Mouse (Mus musculus) gastrocnemius, postnatal 25 days (tissue): ENCODE results near the gene Srgap1. TPM values are rescaled to one million over a fixed set of nuclear protein-coding genes. Genes with fewer than 3 reads are reported as not detected.

Source experiments
- DNase-seq: peaks from one replicate; pipeline ENCODE4 v3.0.0; 2022
- total RNA-seq, 2 experiments: library from RNA; stranded (reverse); gene quantifications; 1 replicate in 1 of 2; 2 replicates in 1 of 2; pipeline ENCODE4 v1.2.3; 2021

The Srgap1 gene
- total RNA-seq, 2 experiments from 2014 or later = 1.4 to 1.7 TPM

DNA sequence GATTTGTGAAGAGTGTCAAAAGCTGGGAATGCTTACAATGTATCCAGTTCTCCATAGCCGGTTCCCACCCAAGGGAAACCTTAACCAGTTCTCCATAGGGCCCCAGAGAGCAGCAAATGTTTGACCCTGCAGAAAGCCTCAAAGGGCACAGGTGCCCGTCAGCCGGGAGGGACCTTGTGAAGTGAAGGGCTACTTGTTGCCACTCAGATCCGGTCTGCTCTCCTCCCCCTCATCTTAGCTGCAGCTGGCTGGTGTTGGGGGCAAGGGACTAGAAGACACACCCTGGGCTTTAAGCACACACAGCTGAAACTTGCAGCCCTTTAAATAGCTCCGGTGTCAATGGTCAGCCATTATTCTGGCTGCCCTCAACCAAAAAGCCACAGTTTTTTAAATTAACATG lies 30.1 kb downstream of the Srgap1 start:
- DNase-seq = no peak

DNA sequence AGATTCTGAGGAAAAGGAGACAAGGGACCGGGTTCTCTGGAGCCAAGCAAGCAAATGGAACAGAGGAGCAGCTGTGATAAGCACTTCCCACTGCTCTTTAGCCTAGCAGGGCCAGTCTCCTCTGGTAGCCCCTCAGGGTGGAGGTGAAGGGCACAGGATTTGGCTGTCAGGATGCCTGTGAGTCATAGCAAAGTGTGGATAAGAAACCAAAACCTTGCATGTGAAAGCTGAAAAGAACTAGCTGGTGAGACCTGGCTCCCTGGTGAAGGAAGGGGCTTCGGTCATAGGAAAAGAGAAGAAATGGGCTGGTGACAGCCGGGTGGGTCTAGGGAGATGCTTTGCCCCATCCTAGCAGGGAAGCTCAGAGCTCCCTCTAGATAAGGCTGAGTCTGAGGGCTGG lies 30.5 kb downstream of the Srgap1 start:
- no peak for DNase-seq

DNA sequence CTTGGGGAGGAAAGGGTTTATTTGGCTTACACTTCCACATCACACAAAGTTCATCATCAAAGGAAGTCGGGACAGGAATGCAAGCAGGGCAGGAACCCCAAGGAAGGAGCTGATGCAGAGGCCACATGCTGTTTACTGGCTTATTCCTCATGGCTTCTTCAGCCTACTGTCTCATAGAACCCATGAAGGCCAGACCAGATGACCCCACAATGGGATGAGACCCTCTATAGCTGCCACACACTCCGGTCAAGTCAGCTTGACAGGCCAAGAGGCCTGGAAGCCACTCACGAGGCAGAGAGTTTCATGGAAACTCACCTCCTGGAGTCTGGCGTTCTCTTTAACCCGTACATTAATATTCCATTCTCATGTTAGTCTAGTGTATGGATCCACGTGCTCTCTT lies 34.8 kb downstream of the Srgap1 start:
- DNase-seq = no peak

DNA sequence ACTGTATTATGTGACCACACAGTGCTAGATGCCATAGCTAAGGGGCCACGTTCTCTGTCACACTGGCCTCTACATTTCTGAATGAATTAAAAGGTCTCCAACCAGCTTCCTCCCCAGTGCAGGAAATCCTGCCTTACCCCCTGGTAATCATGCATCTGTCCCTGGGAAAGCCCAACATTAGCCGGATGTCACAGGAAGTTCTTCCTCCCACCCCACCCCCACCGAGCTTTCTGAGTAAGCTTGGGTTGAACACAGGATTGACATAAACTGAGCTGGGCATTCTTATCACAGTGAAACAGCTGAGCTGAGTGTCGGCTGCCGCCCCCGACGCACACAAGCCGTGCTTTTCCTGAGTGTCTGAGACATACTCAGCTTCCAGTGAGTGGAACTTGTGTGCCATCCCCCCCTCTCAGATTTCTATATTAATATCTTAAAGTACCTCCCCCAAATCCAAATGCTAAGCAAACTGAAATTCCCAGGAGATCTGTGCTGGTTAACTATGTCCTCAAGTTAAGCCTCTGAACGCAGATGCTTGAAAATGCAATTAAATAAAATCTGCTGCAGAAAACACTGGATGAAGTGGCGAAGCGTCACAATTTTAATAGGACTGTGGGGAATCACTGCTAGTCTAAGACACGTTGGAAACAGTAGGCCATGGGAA lies 38.3 kb downstream of the Srgap1 start:
- DNase-seq = no peak

- no peak for DNase-seq
Observed at GRCm38 (mm10) chr10:122008370-122008730, 38.8 kb downstream of the Srgap1 start.

DNA sequence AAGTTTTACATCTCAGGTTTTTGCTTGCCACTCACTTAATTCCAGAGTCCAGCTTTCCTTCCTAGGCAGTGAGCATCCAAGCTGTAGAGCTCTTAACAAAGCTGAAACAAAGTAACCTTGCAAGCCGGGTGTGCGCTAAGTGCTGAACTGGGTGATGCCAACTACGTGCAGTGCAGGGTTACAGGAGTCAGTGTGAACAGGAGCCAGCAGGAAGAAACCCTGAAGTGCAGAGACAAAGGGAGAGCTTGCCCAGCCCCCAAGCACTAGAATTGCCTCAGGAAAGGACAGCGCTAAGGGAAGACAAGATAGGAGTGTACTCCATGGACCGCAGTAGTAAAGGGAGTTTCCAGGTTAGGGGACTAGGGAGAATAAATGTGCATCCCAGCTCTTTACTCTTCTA lies 40.5 kb downstream of the Srgap1 start:
- no peak for DNase-seq

GRCm38 (mm10) chr10:122006151-122006550 lies 41.0 kb downstream of the Srgap1 start:
- no peak for DNase-seq

DNA sequence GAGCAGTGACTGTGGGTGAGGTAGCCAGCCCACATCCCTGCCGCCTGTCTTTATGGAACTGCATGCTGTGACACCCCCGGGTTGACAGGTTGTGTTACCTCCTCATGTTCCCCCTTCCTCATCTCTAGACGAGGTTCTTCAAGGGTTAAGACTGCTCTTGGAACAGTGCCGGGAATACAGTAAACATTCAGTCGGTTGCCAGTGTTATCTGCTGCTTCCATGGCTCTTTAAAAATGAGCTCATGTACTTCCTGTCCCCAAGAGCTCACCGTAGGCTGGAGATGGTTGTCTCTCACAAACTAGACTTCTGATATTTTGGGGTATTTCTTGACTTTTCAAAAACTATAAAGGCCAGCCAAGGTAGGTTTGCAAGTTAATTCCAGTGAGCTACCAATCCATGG lies 41.6 kb downstream of the Srgap1 start:
- no peak for DNase-seq

- no peak for DNase-seq
Observed at GRCm38 (mm10) chr10:122002930-122003329, 44.2 kb downstream of the Srgap1 start.

DNA sequence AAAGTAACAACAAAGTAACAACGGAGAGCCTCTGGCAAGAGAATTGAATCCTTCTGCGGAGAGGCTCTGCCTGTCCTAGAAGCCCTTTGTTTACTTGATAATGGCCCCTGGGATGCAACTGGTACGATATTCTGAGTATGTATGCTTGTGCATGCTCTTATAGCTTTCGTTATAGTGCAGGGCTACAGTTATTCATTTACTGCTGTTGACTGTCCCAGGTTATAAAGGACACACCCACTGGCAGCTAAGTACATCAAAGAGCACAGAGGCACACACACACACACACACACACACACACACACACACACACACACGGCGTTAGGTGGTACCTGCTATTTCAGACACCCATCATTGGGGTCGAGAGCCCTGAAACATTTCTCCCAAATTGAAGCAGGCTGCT lies 48.3 kb downstream of the Srgap1 start:
- no peak for DNase-seq

GRCm38 (mm10) chr10:121996500-121996899 lies 50.6 kb downstream of the Srgap1 start:
- no peak for DNase-seq

- no peak for DNase-seq
Observed at GRCm38 (mm10) chr10:121995448-121995847, 51.7 kb downstream of the Srgap1 start.

GRCm38 (mm10) chr10:121994660-121995059 lies 52.5 kb downstream of the Srgap1 start:
- no peak for DNase-seq

DNA sequence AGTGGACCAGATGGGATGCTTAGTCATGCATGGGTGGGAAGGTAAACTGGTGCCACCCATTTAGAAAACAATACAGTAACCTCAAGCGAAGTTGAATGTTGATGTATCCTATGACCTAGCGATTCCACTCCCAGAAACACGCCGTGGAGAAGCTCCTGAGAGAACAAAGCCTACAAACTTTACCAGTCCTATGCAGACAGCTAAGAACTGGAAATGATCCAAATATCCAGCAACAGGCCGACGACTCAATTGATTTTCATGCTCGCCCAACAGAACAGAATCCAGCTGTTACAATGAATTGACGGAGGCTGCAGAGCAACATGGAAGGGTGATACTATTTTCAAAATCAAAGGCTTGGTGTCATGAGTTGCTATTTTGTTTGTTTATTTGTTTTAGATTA lies 54.5 kb downstream of the Srgap1 start:
- no peak for DNase-seq

DNA sequence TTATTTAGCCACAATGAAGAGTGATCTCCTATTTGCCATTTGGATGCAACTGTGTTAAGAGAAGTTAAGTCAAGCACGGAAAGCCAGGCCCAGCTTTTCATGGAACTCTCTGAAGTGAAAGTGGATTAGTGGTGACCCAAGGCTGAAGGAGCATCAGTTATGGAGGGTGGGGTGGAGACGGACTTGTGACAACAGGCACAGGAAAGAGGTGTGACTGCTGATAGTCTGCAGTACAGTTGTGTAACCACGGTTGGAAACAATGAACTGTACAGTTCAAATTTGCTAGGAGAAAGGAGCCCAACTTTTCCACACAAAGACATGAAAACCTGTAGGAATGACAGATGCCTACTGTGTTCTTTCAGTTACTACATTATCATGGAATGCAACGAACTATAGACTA lies 60.1 kb downstream of the Srgap1 start:
- DNase-seq = no peak

DNA sequence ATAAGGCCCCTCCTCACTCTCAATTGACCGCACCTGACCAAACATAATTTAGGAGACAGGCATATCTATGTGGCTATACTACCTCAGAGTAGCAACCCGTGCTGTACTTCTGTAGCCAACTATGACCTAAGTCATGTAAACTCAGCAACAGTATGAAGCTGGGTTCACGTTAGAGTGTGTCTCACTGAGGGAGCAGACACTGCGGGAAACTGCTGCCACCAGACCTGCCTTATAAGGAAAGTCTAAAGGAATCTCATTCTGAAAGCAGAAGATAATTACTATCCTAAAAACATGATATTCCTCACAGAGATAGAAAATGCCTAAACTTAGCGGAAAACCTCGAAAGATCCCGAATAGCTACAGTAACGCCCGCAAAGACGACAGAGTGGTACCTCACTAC lies 62.2 kb downstream of the Srgap1 start:
- DNase-seq = no peak

GRCm38 (mm10) chr10:121983993-121984610 lies 63.0 kb downstream of the Srgap1 start:
- DNase-seq = no peak

- DNase-seq = no peak
Observed at GRCm38 (mm10) chr10:121975330-121975729, 71.8 kb downstream of the Srgap1 start.

DNA sequence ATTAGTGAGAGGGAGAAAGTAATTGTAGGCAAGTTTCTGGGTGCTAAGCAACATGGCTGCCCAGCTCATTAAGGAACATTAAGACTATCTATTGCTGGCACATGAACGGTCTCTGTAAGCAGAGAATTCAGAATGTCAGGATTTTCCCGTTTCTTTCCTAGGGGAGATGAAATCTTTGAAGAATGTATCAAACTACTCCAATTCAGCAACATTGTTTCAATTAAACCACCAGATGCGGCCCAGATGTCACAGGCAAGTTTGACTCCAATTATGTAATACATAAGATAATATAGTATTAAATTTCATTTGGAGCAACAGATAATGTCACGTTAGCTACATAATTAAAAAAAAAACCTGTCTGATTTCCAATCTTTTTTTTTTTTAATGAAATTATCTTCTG lies 72.5 kb downstream of the Srgap1 start:
- no peak for DNase-seq

DNA sequence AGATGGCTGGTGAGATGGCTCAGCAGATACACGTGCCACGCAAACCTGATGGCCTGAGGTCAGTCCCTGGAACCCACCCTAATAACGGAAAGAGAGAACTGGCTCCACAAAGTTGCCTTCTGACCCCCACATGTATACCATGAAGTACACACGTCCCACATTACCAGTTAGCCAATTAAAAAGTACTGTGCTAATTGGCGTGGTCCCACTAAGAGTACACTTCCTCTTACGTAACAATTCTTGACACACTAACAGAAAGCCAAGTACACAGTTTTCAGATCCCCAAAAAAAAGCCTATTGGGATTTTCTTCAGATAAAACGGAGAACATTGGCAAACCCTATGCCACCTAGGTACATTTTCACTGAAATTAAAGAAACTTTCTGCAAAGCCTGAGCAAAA lies 73.8 kb downstream of the Srgap1 start:
- DNase-seq = no peak

- DNase-seq = no peak
Observed at GRCm38 (mm10) chr10:121972249-121972892, 74.7 kb downstream of the Srgap1 start.

- no peak for DNase-seq
Observed at GRCm38 (mm10) chr10:121971658-121972057, 75.5 kb downstream of the Srgap1 start.

DNA sequence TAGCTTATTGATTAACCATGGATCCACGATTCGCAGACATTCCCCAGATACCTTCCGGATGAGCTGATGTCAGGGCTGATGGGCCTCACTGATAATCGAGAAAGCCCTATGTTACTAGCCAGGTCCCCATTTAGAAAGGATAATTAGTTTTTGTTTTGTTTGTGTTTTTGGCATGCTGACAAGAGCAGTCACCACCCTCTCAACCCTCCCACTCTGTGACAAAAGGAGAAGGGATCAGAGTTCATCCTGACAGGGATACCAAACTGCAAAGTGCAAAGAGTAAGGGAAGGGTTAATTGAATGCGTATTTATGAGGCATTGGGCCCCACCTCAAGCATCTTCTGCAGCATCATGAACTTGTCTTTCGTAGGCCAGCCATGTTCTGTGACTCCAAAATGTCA lies 76.2 kb downstream of the Srgap1 start:
- no peak for DNase-seq

DNA sequence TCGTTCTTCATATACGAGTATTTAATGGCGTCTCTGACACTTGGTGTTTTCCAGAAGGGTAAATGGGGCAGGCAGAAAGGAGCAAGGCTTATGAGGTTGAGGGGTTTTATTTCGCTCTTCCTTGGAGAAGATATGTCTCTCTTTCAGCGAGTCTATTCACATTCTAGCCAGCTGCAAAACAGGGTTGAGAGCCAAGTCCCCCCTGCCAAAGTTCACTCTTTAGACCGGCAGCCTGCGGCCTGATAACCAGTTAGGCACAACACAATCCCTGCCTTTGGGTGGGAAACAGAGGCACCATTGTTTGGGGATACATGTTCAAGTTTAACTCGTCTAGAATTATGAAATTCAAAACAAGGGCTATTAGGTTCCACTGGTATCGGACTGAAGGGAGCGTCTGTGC lies 83.0 kb downstream of the Srgap1 start:
- DNase-seq = no peak
